Mouse (Mus musculus) WW6 (cell line): ENCODE data around the gene Pnp2.

ENCODE experiments used
- DNase-seq: peaks from one replicate; pipeline ENCODE4 v3.0.0-alpha.2; 2013; ENCODE audit warnings: low read depth, low spot score

Gene Pnp2

GRCm38 (mm10) chr14:51008781-51009180, 53.0 kb downstream of the Pnp2 start:
- no peak for DNase-seq

DNA sequence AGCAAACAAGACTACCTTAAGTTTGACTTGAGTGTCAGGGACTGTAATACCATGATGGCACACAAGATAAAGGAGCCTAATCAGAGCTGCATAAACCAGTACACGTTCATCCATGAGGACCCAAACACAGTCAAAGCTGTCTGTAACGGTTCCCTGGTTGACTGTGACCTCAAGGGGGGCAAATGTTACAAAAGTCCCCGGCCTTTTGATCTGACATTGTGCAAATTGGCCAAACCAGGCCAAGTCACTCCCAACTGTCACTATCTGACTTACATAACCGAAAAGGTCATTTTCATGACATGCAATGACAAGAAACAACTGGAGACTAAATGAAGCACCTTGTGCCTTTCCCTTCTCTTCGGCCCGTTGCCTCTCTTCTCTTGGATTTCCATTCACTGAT, 53.8 kb downstream of the Pnp2 start:
- no peak for DNase-seq
